Mouse (Mus musculus): ENCODE data around the gene Cd300c. TPM values are rescaled to one million over a fixed set of nuclear protein-coding genes. Genes with fewer than 3 reads are reported as not detected.

Cd300c gene
- polyA plus RNA-seq, 1 experiment from 2014 or later: not detected

GRCm38 (mm10) chr11:114960369-114960768, 8.6 kb downstream of the Cd300c start:
- H3K36me3 ChIP-seq (ENCODE audit: control insufficient read depth, insufficient read depth, low read length): no peaks in the 10 kb centered on the region
- WGBS (ENCODE audit: insufficient replicate concordance): 71% methylated on average over 1 of the region's 1 CpGs
- no peak for ATAC-seq (replicated peaks; ENCODE audit: insufficient number of reproducible peaks, low FRiP score, low TSS enrichment)
- no peak overlapping the region for H3K4me2 ChIP-seq
- H3K9me3 ChIP-seq (replicated peaks; ENCODE audit: control insufficient read depth, low read length): no peaks in the 10 kb centered on the region
- H3K27ac ChIP-seq (ENCODE audit: low read depth, low read length): no peak overlapping the region
- no peak overlapping the region for H3K4me3 ChIP-seq (ENCODE audit: low read depth, low read length)
- no peak overlapping the region for H3K9ac ChIP-seq (ENCODE audit: low read depth, low read length)
- H3K4me1 ChIP-seq (ENCODE audit: control insufficient read depth, insufficient read depth, low read length): no peaks in the 10 kb centered on the region; the same call in 1 of the 2 replicates
- H3K27me3 ChIP-seq (ENCODE audit: control insufficient read depth, insufficient read depth, low read length): no peaks in the 10 kb centered on the region

GRCm38 (mm10) chr11:114934144-114934543, 34.8 kb downstream of the Cd300c start, which contains the start of gene Cd300lb:
TSS of gene Cd300lb (minus strand) at chr11:114934386.
- H3K27ac ChIP-seq (ENCODE audit: low read depth, low read length): no peak within 1 kb of the TSS
- peaks cover 6% of the 10 kb centered on the region; the same call in 1 of the 2 replicates for H3K4me1 ChIP-seq (ENCODE audit: control insufficient read depth, insufficient read depth, low read length)
- no peaks in the 10 kb centered on the region for H3K36me3 ChIP-seq (ENCODE audit: control insufficient read depth, insufficient read depth, low read length)
- 40% methylated on average over 6 of the region's 6 CpGs for WGBS (ENCODE audit: insufficient replicate concordance)
- H3K9ac ChIP-seq (ENCODE audit: low read depth, low read length): no peak within 1 kb of the TSS
- H3K4me2 ChIP-seq: no peak within 1 kb of the TSS
- ATAC-seq (replicated peaks; ENCODE audit: insufficient number of reproducible peaks, low FRiP score, low TSS enrichment): no peak
- no peak within 1 kb of the TSS for H3K4me3 ChIP-seq (ENCODE audit: low read depth, low read length)
- H3K27me3 ChIP-seq (ENCODE audit: control insufficient read depth, insufficient read depth, low read length): no peaks in the 10 kb centered on the region
- H3K9me3 ChIP-seq (replicated peaks; ENCODE audit: control insufficient read depth, low read length): no peaks in the 10 kb centered on the region

- ATAC-seq (replicated peaks; ENCODE audit: insufficient number of reproducible peaks, low FRiP score, low TSS enrichment): no peak
- Histone ChIP-seq H3K4me3 (ENCODE audit: low read depth, low read length) (no peak overlapping the region), H3K9ac (ENCODE audit: low read depth, low read length) (no peak overlapping the region), H3K36me3 (ENCODE audit: control insufficient read depth, insufficient read depth, low read length) (no peaks in the 10 kb centered on the region), H3K4me1 (ENCODE audit: control insufficient read depth, insufficient read depth, low read length) (peaks cover 8% of the 10 kb centered on the region), H3K9me3 (replicated peaks; ENCODE audit: control insufficient read depth, low read length) (no peaks in the 10 kb centered on the region), H3K27ac (ENCODE audit: low read depth, low read length) (no peak overlapping the region), H3K27me3 (ENCODE audit: control insufficient read depth, insufficient read depth, low read length) (no peaks in the 10 kb centered on the region), H3K4me2 (no peak overlapping the region)
- 74% methylated on average over 4 of the region's 4 CpGs for WGBS (ENCODE audit: insufficient replicate concordance)
Observed at GRCm38 (mm10) chr11:114933591-114933990, 35.4 kb downstream of the Cd300c start.

- no peaks in the 10 kb centered on the region for H3K27me3 ChIP-seq (ENCODE audit: control insufficient read depth, insufficient read depth, low read length)
- H3K27ac ChIP-seq (ENCODE audit: low read depth, low read length): no peak overlapping the region
- no peak overlapping the region for H3K9ac ChIP-seq (ENCODE audit: low read depth, low read length)
- no peak overlapping the region for H3K4me2 ChIP-seq
- H3K4me1 ChIP-seq (ENCODE audit: control insufficient read depth, insufficient read depth, low read length): peaks cover 12% of the 10 kb centered on the region
- H3K4me3 ChIP-seq (ENCODE audit: low read depth, low read length): no peak overlapping the region
- H3K9me3 ChIP-seq (replicated peaks; ENCODE audit: control insufficient read depth, low read length): no peaks in the 10 kb centered on the region
- no peaks in the 10 kb centered on the region for H3K36me3 ChIP-seq (ENCODE audit: control insufficient read depth, insufficient read depth, low read length)
- 83% methylated on average over 5 of the region's 5 CpGs for WGBS (ENCODE audit: insufficient replicate concordance)
- ATAC-seq (replicated peaks; ENCODE audit: insufficient number of reproducible peaks, low FRiP score, low TSS enrichment): no peak
Observed at GRCm38 (mm10) chr11:114931041-114931440, 37.9 kb downstream of the Cd300c start.

GRCm38 (mm10) chr11:114929581-114929980, 39.4 kb downstream of the Cd300c start:
- peak overlapping the region; percentile 68 for H3K27ac ChIP-seq (ENCODE audit: low read depth, low read length)
- no peaks in the 10 kb centered on the region for H3K36me3 ChIP-seq (ENCODE audit: control insufficient read depth, insufficient read depth, low read length)
- H3K9ac ChIP-seq (ENCODE audit: low read depth, low read length): no peak overlapping the region
- H3K27me3 ChIP-seq (ENCODE audit: control insufficient read depth, insufficient read depth, low read length): no peaks in the 10 kb centered on the region
- H3K4me2 ChIP-seq: no peak overlapping the region
- no peak overlapping the region for H3K4me3 ChIP-seq (ENCODE audit: low read depth, low read length)
- peaks cover 12% of the 10 kb centered on the region for H3K4me1 ChIP-seq (ENCODE audit: control insufficient read depth, insufficient read depth, low read length)
- no peak for ATAC-seq (replicated peaks; ENCODE audit: insufficient number of reproducible peaks, low FRiP score, low TSS enrichment)
- 70% methylated on average over 2 of the region's 2 CpGs for WGBS (ENCODE audit: insufficient replicate concordance)
- no peaks in the 10 kb centered on the region for H3K9me3 ChIP-seq (replicated peaks; ENCODE audit: control insufficient read depth, low read length)

GRCm38 (mm10) chr11:114923961-114924360, 45.0 kb downstream of the Cd300c start:
- Histone ChIP-seq H3K4me3 (ENCODE audit: low read depth, low read length) (no peak overlapping the region), H3K9ac (ENCODE audit: low read depth, low read length) (no peak overlapping the region), H3K27ac (ENCODE audit: low read depth, low read length) (no peak overlapping the region), H3K4me2 (no peak overlapping the region), H3K27me3 (ENCODE audit: control insufficient read depth, insufficient read depth, low read length) (no peaks in the 10 kb centered on the region), H3K4me1 (ENCODE audit: control insufficient read depth, insufficient read depth, low read length) (peaks cover 5% of the 10 kb centered on the region), H3K36me3 (ENCODE audit: control insufficient read depth, insufficient read depth, low read length) (no peaks in the 10 kb centered on the region), H3K9me3 (replicated peaks; ENCODE audit: control insufficient read depth, low read length) (no peaks in the 10 kb centered on the region)
- no peak for ATAC-seq (replicated peaks; ENCODE audit: insufficient number of reproducible peaks, low FRiP score, low TSS enrichment)
- 67% methylated on average over 4 of the region's 4 CpGs for WGBS (ENCODE audit: insufficient replicate concordance)

- Histone ChIP-seq H3K9ac (ENCODE audit: low read depth, low read length) (no peak overlapping the region), H3K4me1 (ENCODE audit: control insufficient read depth, insufficient read depth, low read length) (no peaks in the 10 kb centered on the region), H3K27ac (ENCODE audit: low read depth, low read length) (no peak overlapping the region), H3K27me3 (ENCODE audit: control insufficient read depth, insufficient read depth, low read length) (no peaks in the 10 kb centered on the region), H3K4me3 (ENCODE audit: low read depth, low read length) (no peak overlapping the region), H3K4me2 (no peak overlapping the region), H3K36me3 (ENCODE audit: control insufficient read depth, insufficient read depth, low read length) (no peaks in the 10 kb centered on the region), H3K9me3 (replicated peaks; ENCODE audit: control insufficient read depth, low read length) (no peaks in the 10 kb centered on the region)
- WGBS (ENCODE audit: insufficient replicate concordance): 70% methylated on average over 4 of the region's 4 CpGs
- no peak for ATAC-seq (replicated peaks; ENCODE audit: insufficient number of reproducible peaks, low FRiP score, low TSS enrichment)
Observed at GRCm38 (mm10) chr11:114922439-114922838, 46.5 kb downstream of the Cd300c start.

GRCm38 (mm10) chr11:114917120-114917519, 51.8 kb downstream of the Cd300c start:
- no peaks in the 10 kb centered on the region for H3K27me3 ChIP-seq (ENCODE audit: control insufficient read depth, insufficient read depth, low read length)
- WGBS (ENCODE audit: insufficient replicate concordance): 64% methylated on average over 6 of the region's 6 CpGs
- no peak for ATAC-seq (replicated peaks; ENCODE audit: insufficient number of reproducible peaks, low FRiP score, low TSS enrichment)
- H3K4me3 ChIP-seq (ENCODE audit: low read depth, low read length): no peak overlapping the region
- no peak overlapping the region for H3K4me2 ChIP-seq
- H3K27ac ChIP-seq (ENCODE audit: low read depth, low read length): no peak overlapping the region
- no peak overlapping the region for H3K9ac ChIP-seq (ENCODE audit: low read depth, low read length)
- peaks cover 6% of the 10 kb centered on the region; the same call in 1 of the 2 replicates for H3K4me1 ChIP-seq (ENCODE audit: control insufficient read depth, insufficient read depth, low read length)
- no peaks in the 10 kb centered on the region for H3K36me3 ChIP-seq (ENCODE audit: control insufficient read depth, insufficient read depth, low read length)
- H3K9me3 ChIP-seq (replicated peaks; ENCODE audit: control insufficient read depth, low read length): no peaks in the 10 kb centered on the region

- Histone ChIP-seq H3K4me3 (ENCODE audit: low read depth, low read length) (no peak overlapping the region), H3K9ac (ENCODE audit: low read depth, low read length) (no peak overlapping the region), H3K27me3 (ENCODE audit: control insufficient read depth, insufficient read depth, low read length) (no peaks in the 10 kb centered on the region), H3K27ac (ENCODE audit: low read depth, low read length) (no peak overlapping the region), H3K36me3 (ENCODE audit: control insufficient read depth, insufficient read depth, low read length) (no peaks in the 10 kb centered on the region), H3K9me3 (replicated peaks; ENCODE audit: control insufficient read depth, low read length) (no peaks in the 10 kb centered on the region), H3K4me1 (ENCODE audit: control insufficient read depth, insufficient read depth, low read length) (peaks cover 6% of the 10 kb centered on the region; the same call in 1 of the 2 replicates), H3K4me2 (peak overlapping the region; percentile 11; the same call in 1 of the 2 replicates)
- WGBS (ENCODE audit: insufficient replicate concordance): 29% methylated on average over 7 of the region's 7 CpGs
- no peak for ATAC-seq (replicated peaks; ENCODE audit: insufficient number of reproducible peaks, low FRiP score, low TSS enrichment)
Observed at GRCm38 (mm10) chr11:114914978-114915377, 54.0 kb downstream of the Cd300c start.

All from heart, embryonic 11.5 days (tissue).